Mouse (Mus musculus) MEL (cell line): ENCODE measurements around the gene 5730409E04Rik.

ENCODE experiments used
- CHD1 ChIP-seq: IDR thresholded peaks from 2 replicates; pipeline ENCODE4 v1.6.1; 2012; ENCODE audit warnings: low read depth, mild to moderate bottlenecking, inconsistent platforms, low read length, improper control_type of control experiment
- CHD2 ChIP-seq: IDR thresholded peaks from 2 replicates; pipeline ENCODE4 v1.6.1; 2011; ENCODE audit warnings: low read length, improper control_type of control experiment
- CTCF ChIP-seq, 3 experiments: IDR thresholded peaks in 2 of 3; conservative IDR thresholded peaks in 1 of 3; 2 replicates each; pipeline ENCODE4 v1.5.1; 2011 to 2012; ENCODE audit warnings: low read length in 3 of 3, low read depth in 2 of 3, mild to moderate bottlenecking in 2 of 3, improper control_type of control experiment in 1 of 3, inconsistent platforms in 1 of 3, mixed read lengths in 1 of 3, moderate library complexity in 1 of 3; ENCODE audit not compliant: control insufficient read depth in 1 of 3, insufficient read depth in 1 of 3, poor library complexity in 1 of 3, severe bottlenecking in 1 of 3
- ELF1 ChIP-seq: IDR thresholded peaks from 2 replicates; pipeline ENCODE4 v1.6.1; 2014; ENCODE audit warnings: low read depth, mild to moderate bottlenecking, inconsistent platforms, low read length, improper control_type of control experiment, moderate library complexity
- JUND ChIP-seq: IDR thresholded peaks from 2 replicates; pipeline ENCODE4 v1.6.1; 2011; ENCODE audit warnings: low read depth, mild to moderate bottlenecking, improper control_type of control experiment, low read length
- MAFK ChIP-seq: IDR thresholded peaks from 2 replicates; pipeline ENCODE4 v1.6.1; 2011; ENCODE audit warnings: low read depth, mild to moderate bottlenecking, low read length, improper control_type of control experiment, borderline replicate concordance
- MAZ ChIP-seq: IDR thresholded peaks from 2 replicates; pipeline ENCODE4 v1.6.1; 2012; ENCODE audit warnings: low read depth, mild to moderate bottlenecking, inconsistent platforms, low read length, improper control_type of control experiment
- MYC ChIP-seq: IDR thresholded peaks from 2 replicates; pipeline ENCODE4 v1.6.1; 2011; ENCODE audit warnings: low read depth, mild to moderate bottlenecking, low read length, improper control_type of control experiment, moderate library complexity
- POLR2A ChIP-seq, 2 experiments: IDR thresholded peaks; 2 replicates each; pipeline ENCODE4 v1.6.1; 2011 to 2012; ENCODE audit warnings: low read length in 2 of 2, mild to moderate bottlenecking in 2 of 2, control low read depth in 1 of 2, improper control_type of control experiment in 1 of 2, low read depth in 1 of 2, moderate library complexity in 1 of 2; ENCODE audit not compliant: control insufficient read depth in 1 of 2, insufficient read depth in 1 of 2, poor library complexity in 1 of 2
- POLR2AphosphoS2 ChIP-seq: IDR thresholded peaks from 2 replicates; pipeline ENCODE4 v1.6.1; 2011; ENCODE audit warnings: low read length, improper control_type of control experiment
- RAD21 ChIP-seq: IDR thresholded peaks from 2 replicates; pipeline ENCODE4 v1.6.1; 2011; ENCODE audit warnings: mild to moderate bottlenecking, low read depth, low read length, improper control_type of control experiment
- USF1 ChIP-seq: IDR thresholded peaks from 2 replicates; pipeline ENCODE4 v1.6.1; 2014; ENCODE audit warnings: low read depth, mild to moderate bottlenecking, inconsistent platforms, low read length, improper control_type of control experiment, moderate library complexity
- ZKSCAN1 ChIP-seq: IDR thresholded peaks from 2 replicates; pipeline ENCODE4 v1.6.1; 2012; ENCODE audit warnings: low read depth, mild to moderate bottlenecking, inconsistent platforms, low read length, improper control_type of control experiment, moderate library complexity

DNA sequence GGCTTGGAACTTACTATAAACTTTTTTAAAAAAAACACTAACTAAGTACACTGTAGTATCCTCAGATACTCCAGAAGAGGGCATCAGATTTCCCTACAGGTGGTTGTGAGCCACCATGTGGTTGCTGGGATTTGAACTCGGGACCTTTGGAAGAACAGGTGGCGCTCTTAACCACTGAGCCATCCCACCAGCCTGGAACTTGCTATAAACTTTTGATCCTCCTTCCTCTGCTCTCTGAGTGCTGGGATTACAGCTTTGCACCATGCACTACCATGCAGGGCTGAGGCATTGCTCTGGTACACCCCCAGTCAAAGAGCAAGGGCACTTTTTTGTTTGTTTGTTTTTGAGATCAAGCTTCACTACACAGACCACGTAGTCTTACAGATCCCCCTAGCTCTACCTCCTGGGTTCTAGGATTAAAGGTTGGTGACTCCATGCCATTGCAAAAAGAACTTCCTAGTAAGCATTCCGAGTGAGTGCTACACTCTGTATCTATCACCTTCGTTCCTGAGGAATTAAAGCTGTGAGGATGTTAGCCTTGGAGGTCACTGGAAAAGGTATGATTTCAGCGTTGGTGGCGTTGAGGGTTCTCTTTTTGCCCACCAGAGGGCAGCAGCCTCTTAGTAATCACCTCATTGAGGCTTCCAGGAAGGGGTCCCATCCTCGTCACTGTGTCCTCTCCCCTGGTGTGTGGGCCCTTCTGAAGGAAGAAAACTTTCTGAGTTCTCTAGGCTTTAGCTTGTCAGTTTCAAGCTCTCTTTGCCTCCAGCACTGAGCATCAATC lies 9.5 kb upstream of the 5730409E04Rik start:
- TF ChIP-seq JUND = no peak
- TF ChIP-seq MYC = no peak
- no peak for TF ChIP-seq ELF1
- no peak for TF ChIP-seq CHD1
- TF ChIP-seq POLR2A (IDR thresholded peaks at IDR 0.05; ENCODE audit: control insufficient read depth in 1 of 2, insufficient read depth in 1 of 2, low read depth in 1 of 2, low read length in 2 of 2, poor library complexity in 1 of 2) = no peak
- peak; percentile 88 to 93 (median 92) for TF ChIP-seq CTCF (IDR thresholded peaks at IDR 0.05 in 2 of 3, conservative IDR thresholded peaks at IDR 0.05 in 1 of 3; ENCODE audit: control insufficient read depth in 1 of 3, insufficient read depth in 1 of 3, low read depth in 2 of 3, low read length in 3 of 3, poor library complexity in 1 of 3, severe bottlenecking in 1 of 3)
- TF ChIP-seq MAZ = no peak
- TF ChIP-seq USF1 = no peak
- TF ChIP-seq CHD2 = no peak
- TF ChIP-seq ZKSCAN1 = no peak
- no peak for TF ChIP-seq POLR2AphosphoS2
- peak; percentile 94 for TF ChIP-seq RAD21
- TF ChIP-seq MAFK = no peak
